Mouse (Mus musculus): ENCODE data around the gene Pspn.

- no peak for TF ChIP-seq CTCF (IDR thresholded peaks at IDR 0.05; ENCODE audit: low read depth)
- no peak for TF ChIP-seq EP300 (IDR thresholded peaks at IDR 0.05; ENCODE audit: low read depth)
Measured at GRCm38 (mm10) chr17:56961880-56962279, 37.9 kb downstream of the Pspn start.

Data from heart, postnatal 0 days (tissue).